Mouse (Mus musculus) liver, embryonic 14.5 days (tissue): Measurements from ENCODE around the gene Baiap2l2. TPM values are rescaled to one million over a fixed set of nuclear protein-coding genes. Genes with fewer than 3 reads are reported as not detected.

Experiments
- ATAC-seq: fragments of 200-750 bp; cut with Nextera tagmentation; 2 replicates; pipeline ENCODE4 v1.8.0; 2017; ENCODE audit warnings: moderate number of reproducible peaks, mild to moderate bottlenecking, moderate library complexity; ENCODE audit not compliant: insufficient read depth
- DNase-seq, 3 experiments: peaks; one replicate each; pipeline ENCODE4 v3.0.0-alpha.2; 2012 to 2013; ENCODE audit warnings: low read depth in 3 of 3, low spot score in 3 of 3
- H3K27ac ChIP-seq: fragments of 300-500 bp; sonication (generic); 2 replicates; pipeline ENCODE4 v1.5.1; 2014; ENCODE audit warnings: moderate library complexity, mild to moderate bottlenecking, control low read depth, inconsistent platforms
- H3K27me3 ChIP-seq: fragments of 300-500 bp; sonication (generic); 2 replicates; pipeline ENCODE4 v1.6.1; 2014; ENCODE audit warnings: mild to moderate bottlenecking, low read length, moderate library complexity; ENCODE audit not compliant: control insufficient read depth, insufficient read depth
- H3K36me3 ChIP-seq: fragments of 300-500 bp; sonication (generic); replicated peaks from 2 replicates; pipeline ENCODE4 v1.6.1; 2014; ENCODE audit warnings: low read depth; ENCODE audit not compliant: control insufficient read depth, insufficient read depth
- H3K4me1 ChIP-seq, 2 experiments: fragments of 200-500 bp in 1 of 2; fragments of 300-500 bp in 1 of 2; sonication (generic) in 1 of 2; replicated peaks; 2 replicates each; pipeline ENCODE4 v1.6.1; 2012 to 2014; ENCODE audit warnings: antibody characterized with exemption in 1 of 2, inconsistent platforms in 1 of 2, low read length in 1 of 2; ENCODE audit not compliant: control insufficient read depth in 2 of 2, insufficient read depth in 2 of 2
- H3K4me2 ChIP-seq: fragments of 300-500 bp; sonication (generic); 2 replicates; pipeline ENCODE4 v1.6.1; 2014; ENCODE audit warnings: low read depth, mild to moderate bottlenecking, control low read depth, moderate library complexity
- H3K4me3 ChIP-seq, 2 experiments: fragments of 200-500 bp in 1 of 2; fragments of 300-500 bp in 1 of 2; sonication (generic) in 1 of 2; 2 replicates each; pipeline ENCODE4 v1.5.1; 2012 to 2014; ENCODE audit warnings: low read depth in 2 of 2, low read length in 2 of 2, mild to moderate bottlenecking in 2 of 2, control low read depth in 1 of 2, inconsistent platforms in 1 of 2, moderate library complexity in 1 of 2; ENCODE audit not compliant: insufficient read depth in 1 of 2
- H3K9ac ChIP-seq: fragments of 300-500 bp; sonication (generic); replicated peaks from 2 replicates; pipeline ENCODE4 v1.6.1; 2014; ENCODE audit warnings: mild to moderate bottlenecking, control low read depth, moderate library complexity
- H3K9me3 ChIP-seq: fragments of 300-500 bp; sonication (generic); 2 replicates; pipeline ENCODE4 v1.6.1; 2016; ENCODE audit warnings: low read length, mixed read lengths; ENCODE audit not compliant: control insufficient read depth
- CTCF ChIP-seq: IDR thresholded peaks from 2 replicates; pipeline ENCODE4 v1.5.1; 2016; ENCODE audit warnings: antibody characterized with exemption, low read depth, control low read depth
- EP300 ChIP-seq: IDR thresholded peaks from 2 replicates; pipeline ENCODE4 v1.6.1; 2016; ENCODE audit warnings: antibody characterized with exemption, low read depth
- WGBS: fragments of 180-500 bp; shearing (Covaris S2); extraction: QIAGEN DNeasy Blood & Tissue Kit; methylation state at CpG from one replicate; pipeline ENCODE4 v1.1.7; 2014; ENCODE audit not compliant: insufficient replicate concordance; 5-methylcytosine and 5-hydroxymethylcytosine counted together
- polyA plus RNA-seq, 2 experiments: library from polyadenylated mRNA; depleted of rRNA in 1 of 2; stranded (reverse) in 1 of 2; unstranded in 1 of 2; fragments of >200 nt; fragmentation: Nextera tagmentation in 1 of 2; extraction: Ambion mirVana in 1 of 2; gene quantifications; 2 replicates each; pipeline versions ENCODE4 v1.2.1 to v1.2.3; 2012 to 2014

The Baiap2l2 gene
- polyA plus RNA-seq, 2 experiments: 1.2 to 3.9 TPM

GRCm38 (mm10) chr15:79224685-79225084 is 60.7 kb downstream of the Baiap2l2 start:
- DNase-seq (peak; percentile 49 to 59 (median 56)), ATAC-seq (peak; percentile 32)
- Histone ChIP-seq H3K9me3 (no peaks in the 10 kb centered on the region), H3K27ac (no peak overlapping the region), H3K27me3 (no peaks in the 10 kb centered on the region), H3K9ac (no peak overlapping the region), H3K4me1 (peaks cover 3% of the 10 kb centered on the region in 2 experiments), H3K36me3 (no peaks in the 10 kb centered on the region), H3K4me3 (no peak overlapping the region), H3K4me2 (no peak overlapping the region)
- 14% methylated on average over 5 of the region's 5 CpGs for WGBS
- TF ChIP-seq CTCF: peak; percentile 97
- TF ChIP-seq EP300: no peak

- no peak overlapping the region for H3K27ac ChIP-seq
- no peak overlapping the region for H3K4me2 ChIP-seq
- WGBS: 32% methylated on average over 5 of the region's 5 CpGs
- H3K36me3 ChIP-seq: no peaks in the 10 kb centered on the region
- no peak for ATAC-seq
- H3K4me1 ChIP-seq: peaks cover 0 to 2% of the 10 kb centered on the region in 2 experiments; a peak in 1 of 4 replicates
- H3K9me3 ChIP-seq: no peaks in the 10 kb centered on the region
- TF ChIP-seq EP300 (no peak), CTCF (no peak)
- H3K4me3 ChIP-seq: no peak overlapping the region
- no peak overlapping the region for H3K9ac ChIP-seq
- DNase-seq: no peak
- H3K27me3 ChIP-seq: no peaks in the 10 kb centered on the region
Observed at GRCm38 (mm10) chr15:79223641-79224040, 61.7 kb downstream of the Baiap2l2 start.

GRCm38 (mm10) chr15:79219572-79219971 is 65.8 kb downstream of the Baiap2l2 start:
- Histone ChIP-seq H3K4me3 (no peak overlapping the region), H3K27me3 (no peaks in the 10 kb centered on the region), H3K4me1 (peaks cover 0 to 2% of the 10 kb centered on the region in 2 experiments; a peak in 1 of 4 replicates), H3K27ac (no peak overlapping the region), H3K9me3 (no peaks in the 10 kb centered on the region), H3K4me2 (no peak overlapping the region), H3K9ac (no peak overlapping the region), H3K36me3 (no peaks in the 10 kb centered on the region)
- ATAC-seq (no peak), DNase-seq (no peak)
- 8% methylated on average over 1 of the region's 1 CpGs for WGBS
- TF ChIP-seq EP300: no peak
- no peak for TF ChIP-seq CTCF

GRCm38 (mm10) chr15:79216191-79216590 is 69.1 kb downstream of the Baiap2l2 start:
- TF ChIP-seq EP300 (no peak), CTCF (no peak)
- Histone ChIP-seq H3K9me3 (no peaks in the 10 kb centered on the region), H3K36me3 (no peaks in the 10 kb centered on the region), H3K9ac (no peak overlapping the region), H3K4me1 (no peaks in the 10 kb centered on the region), H3K4me2 (no peak overlapping the region), H3K4me3 (no peak overlapping the region), H3K27ac (no peak overlapping the region), H3K27me3 (no peaks in the 10 kb centered on the region)
- ATAC-seq (no peak), DNase-seq (no peak)
- WGBS: 28% methylated on average over 3 of the region's 3 CpGs

GRCm38 (mm10) chr15:79213591-79213990 is 71.7 kb downstream of the Baiap2l2 start:
- Histone ChIP-seq H3K4me1 (no peaks in the 10 kb centered on the region), H3K9me3 (no peaks in the 10 kb centered on the region), H3K4me2 (no peak overlapping the region), H3K27ac (no peak overlapping the region), H3K27me3 (no peaks in the 10 kb centered on the region), H3K4me3 (no peak overlapping the region), H3K9ac (no peak overlapping the region), H3K36me3 (no peaks in the 10 kb centered on the region)
- ATAC-seq (no peak), DNase-seq (no peak)
- 60% methylated on average over 6 of the region's 6 CpGs for WGBS
- TF ChIP-seq EP300 (no peak), CTCF (no peak)
